Mouse (Mus musculus): Measurements from ENCODE around the gene Dpep3. TPM values are rescaled to one million over a fixed set of nuclear protein-coding genes. Genes with fewer than 3 reads are reported as not detected.
"Not testable (repeated sequence)": the region's sequence is repeated elsewhere in the genome, so short reads cannot be mapped to it uniquely, and the experiment has no call there.

The Dpep3 gene
- not detected for total RNA-seq (2021)
- long read RNA-seq, experiment 1, partial matches to known transcripts, result 0 of 1 reads
- long read RNA-seq, experiment 1, other reads (novel, unspliced or antisense), result 1 of 1 reads
- long read RNA-seq, experiment 2, result 0 reads

DNA sequence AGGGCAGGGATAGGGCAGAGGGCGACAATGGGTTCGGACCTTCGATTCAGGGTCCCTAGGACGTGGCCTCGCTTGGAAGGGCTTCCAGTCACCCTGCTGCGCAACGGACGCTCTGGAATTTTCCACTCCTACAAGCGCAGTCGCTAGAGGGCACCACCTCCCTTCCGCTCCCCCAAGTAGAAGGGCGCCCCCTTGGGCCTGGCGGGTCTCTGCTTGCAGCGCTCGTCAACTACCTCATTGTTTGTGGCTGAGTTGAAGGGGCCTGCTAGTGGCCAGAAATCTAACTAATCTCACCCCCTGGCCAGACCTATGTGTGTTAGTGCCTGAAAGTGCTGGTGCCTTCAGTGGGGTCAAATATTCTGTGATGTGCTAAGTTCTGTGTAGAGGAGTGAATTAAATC is at the start of gene Dpep3:
Dpep3 (minus strand) TSS at position 105 of the 400 bp plus-strand sequence.
- intact Hi-C loops (cut with DNase I; ENCODE audit: low total_unique reads), result no loop called here

DNA sequence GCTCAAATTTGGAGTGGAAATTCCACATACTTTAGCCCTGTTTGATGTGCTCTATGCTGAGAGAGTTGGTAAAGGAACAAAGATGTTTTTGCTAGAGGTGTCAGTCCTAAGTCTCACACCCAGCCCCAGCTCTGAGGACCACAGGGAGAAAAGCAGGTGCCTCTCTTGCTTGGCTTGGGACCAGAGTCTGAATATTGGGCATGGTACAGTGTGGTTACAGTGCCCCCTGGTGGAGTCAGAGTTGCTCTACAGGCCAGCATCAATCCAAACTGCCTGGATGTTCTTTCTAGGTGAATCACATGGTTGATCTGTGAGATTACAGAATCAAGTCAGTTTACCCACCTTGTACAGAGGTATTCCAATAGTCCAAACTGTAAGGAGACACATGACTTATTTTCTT is 43.3 kb upstream of the Dpep3 start:
- peak; percentile 64 for DNase-seq
- intact Hi-C loops (cut with DNase I; ENCODE audit: low total_unique reads), result loop anchor here (5.0 kb wide), 1 partner anchor 35 kb away; no protein-coding TSS in a partner anchor

More for the DNA sequence above, at the start of gene Dpep3:
- DNase-seq, result no peak

DNA sequence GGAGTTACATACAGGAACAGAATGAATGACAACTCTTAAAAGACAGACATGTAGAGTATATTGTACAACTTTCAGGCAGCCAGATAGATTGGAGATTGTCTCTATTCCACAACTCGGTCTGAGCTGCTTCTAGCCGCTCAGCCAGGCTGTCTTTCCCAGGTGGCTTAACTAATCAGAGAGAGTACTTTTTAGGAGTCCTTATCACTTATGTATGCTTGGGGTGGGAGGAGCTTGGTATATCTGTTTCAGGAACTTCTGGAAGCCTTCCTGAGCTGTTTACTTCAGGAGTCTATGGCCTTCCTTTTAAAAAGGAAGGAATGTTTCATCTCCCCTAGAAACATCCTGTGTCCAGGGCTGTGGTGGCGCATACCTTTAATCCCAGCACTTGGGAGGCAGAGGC is 38.8 kb upstream of the Dpep3 start:
- DNase-seq, result no peak
- intact Hi-C loops (cut with DNase I; ENCODE audit: low total_unique reads), result no loop called here

DNA sequence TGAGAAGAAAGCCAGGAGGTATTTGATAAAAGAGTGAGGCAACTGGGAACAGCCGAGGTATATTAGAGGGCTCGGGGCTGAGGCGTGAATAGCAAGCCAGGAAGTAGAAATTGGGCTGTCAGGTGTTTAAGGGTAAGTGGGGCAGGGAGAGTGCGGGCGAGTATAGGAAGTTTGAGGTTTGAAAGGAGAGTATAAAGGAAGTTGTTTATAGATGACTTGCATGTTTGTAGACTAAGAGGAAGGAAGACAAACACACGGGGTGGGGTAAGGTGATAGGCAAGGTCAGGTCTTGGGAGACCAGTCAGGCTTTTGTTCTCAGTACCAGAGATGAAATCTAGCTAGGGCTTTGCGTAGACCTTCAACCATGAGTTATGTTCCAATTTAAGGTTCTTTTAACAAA is 37.9 kb upstream of the Dpep3 start:
- intact Hi-C loops (cut with DNase I; ENCODE audit: low total_unique reads), result no loop called here

DNA sequence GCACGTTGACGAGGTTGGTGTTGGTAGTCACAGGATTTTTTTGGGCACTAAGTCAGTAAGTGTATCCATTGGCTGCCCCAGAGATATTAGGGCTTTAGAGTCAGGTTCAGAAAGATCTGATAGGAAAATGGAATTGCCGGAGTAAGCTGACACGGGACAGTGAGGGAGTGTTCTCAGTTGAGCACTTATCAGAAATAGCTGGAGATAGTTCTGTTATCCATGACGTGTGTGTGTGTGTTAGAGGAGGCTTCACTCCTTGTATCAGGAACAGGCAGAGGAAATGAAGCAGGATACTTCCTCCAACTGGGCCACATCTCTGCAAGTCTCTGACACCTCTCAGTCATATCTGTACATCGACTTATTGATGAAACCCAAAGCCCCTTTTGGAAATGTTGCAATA is 37.1 kb upstream of the Dpep3 start:
- intact Hi-C loops (cut with DNase I; ENCODE audit: low total_unique reads), result no loop called here
- DNase-seq, result no peak

More for the DNA sequence above, 37.9 kb upstream of the Dpep3 start:
- no peak for DNase-seq

DNA sequence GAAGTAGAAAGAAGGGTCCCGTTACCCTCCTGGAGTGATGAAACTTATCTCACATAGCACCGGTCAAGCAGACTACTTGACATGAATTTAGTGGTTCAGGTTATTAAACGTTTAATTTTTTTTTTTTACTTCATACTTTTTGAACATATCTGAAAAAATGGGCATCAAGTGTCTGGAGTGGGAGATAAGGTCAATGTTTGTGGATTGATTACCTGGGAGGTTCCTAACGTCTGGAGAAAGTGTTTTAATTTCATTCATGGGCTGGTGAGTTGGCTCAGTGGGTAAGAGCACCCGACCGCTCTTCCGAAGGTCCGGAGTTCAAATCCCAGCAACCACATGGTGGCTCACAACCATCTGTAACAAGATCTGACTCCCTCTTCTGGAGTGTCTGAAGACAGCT is 33.0 kb upstream of the Dpep3 start:
- intact Hi-C loops (cut with DNase I; ENCODE audit: low total_unique reads); DNase-seq: not testable (repeated sequence)

DNA sequence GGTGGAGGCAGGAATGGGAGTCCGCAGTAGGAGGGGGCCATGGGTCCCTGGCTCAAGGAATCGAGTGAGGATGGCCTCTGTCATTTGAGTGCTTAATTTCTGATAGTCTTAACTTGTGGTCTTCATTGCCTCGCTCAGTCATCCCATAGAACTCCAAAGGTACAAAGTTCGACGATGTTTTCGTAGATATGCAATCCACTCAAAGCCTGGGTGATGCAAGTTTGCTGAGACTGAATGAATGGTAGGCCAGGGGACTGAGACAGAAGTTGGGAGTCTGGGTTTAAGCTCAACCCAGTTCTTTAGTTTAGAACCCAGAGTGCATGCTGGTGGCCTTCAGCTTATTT is 32.4 kb upstream of the Dpep3 start, which contains the start of gene Ddx28:
Ddx28 (minus strand) TSS at position 240 of the 344 bp plus-strand sequence.
- intact Hi-C loops (cut with DNase I; ENCODE audit: low total_unique reads), result no loop called here
- DNase-seq, result no peak

DNA sequence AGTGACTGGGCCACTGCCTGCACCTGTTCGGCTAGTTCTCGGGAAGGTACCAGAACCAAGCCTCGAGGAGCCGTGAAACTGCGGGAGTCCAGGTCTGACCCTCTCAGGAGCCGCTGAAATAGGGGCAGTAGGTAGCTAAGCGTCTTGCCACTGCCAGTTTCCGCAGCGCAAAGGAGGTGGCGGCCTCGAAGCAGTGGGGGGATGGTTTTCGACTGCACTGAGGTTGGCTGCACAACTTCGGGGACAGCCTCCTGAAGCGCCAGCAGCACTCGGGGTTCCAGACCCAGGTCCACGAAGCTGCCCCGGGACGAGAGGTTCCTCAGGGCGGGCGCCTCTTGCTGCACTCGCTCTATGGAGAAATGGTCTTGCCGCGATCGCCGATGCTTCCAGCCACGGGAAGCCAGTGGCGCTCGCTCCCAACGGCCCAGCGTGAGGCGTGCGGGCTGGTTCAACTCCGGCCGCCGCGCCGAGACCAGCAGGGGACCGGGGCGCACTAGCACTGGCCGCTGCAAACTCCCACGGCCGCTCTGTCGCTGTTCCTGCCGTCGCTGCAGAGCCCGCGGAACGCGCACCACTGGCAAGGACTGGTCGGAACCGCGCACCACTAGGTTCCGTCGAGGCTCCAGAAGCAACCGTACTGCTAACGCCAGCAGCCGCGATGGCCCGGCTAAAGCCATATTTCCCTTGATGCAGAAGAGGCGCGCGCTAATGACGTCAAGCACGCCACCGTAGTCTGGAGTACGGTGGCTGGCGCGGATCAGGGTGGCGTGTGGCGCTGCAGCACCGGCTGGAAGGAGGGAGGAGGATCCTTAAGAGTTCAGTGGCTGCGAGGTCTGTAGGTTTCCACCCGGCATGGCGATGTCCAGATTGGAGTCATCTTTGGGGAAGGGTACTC is 31.8 kb upstream of the Dpep3 start:
- intact Hi-C loops (cut with DNase I; ENCODE audit: low total_unique reads), result no loop called here
- peak; percentile 92 for DNase-seq

DNA sequence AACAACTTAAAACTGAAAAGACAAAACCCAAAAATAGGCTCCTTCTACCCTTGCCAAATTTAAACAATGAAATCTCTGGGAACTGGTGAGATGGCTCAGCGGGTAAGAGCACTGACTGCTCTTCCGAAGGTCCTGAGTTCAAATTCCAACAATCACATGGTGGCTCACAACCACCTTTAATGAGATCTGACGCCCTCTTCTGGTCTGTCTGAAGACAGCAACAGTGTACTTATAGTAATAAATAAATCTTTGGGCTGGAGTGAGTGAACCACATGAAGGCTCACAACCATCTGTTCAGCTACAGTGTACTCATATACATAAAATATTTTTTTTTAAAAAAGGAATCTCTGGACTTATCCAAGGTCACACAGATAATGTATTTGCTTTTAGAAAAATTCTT is 28.7 kb upstream of the Dpep3 start:
- intact Hi-C loops (cut with DNase I; ENCODE audit: low total_unique reads), result loop anchor here (10.0 kb wide), 1 partner anchor 163 kb away; no protein-coding TSS in a partner anchor
- DNase-seq, result not testable (repeated sequence)

DNA sequence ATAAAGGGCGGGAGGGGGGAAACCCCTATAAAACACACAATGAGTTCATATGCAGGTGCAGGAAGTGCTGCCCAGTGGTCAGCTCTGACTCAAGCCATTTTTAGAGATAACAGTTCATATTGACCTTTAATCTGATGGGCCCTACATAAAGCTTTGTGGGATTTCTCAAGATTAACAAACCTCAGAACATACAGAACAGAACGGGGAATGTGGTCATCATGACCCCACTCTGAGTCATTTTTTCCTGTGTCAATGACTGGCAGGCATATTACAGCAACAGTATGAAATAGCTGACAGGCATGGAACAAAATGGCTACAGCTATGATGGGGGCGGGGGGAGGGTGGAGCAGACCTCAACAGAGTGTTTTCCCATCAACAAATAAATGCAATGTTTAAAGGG is 27.9 kb upstream of the Dpep3 start:
- intact Hi-C loops (cut with DNase I; ENCODE audit: low total_unique reads), result loop anchor here (10.0 kb wide), 1 partner anchor 162 kb away; no protein-coding TSS in a partner anchor
- DNase-seq, result no peak

DNA sequence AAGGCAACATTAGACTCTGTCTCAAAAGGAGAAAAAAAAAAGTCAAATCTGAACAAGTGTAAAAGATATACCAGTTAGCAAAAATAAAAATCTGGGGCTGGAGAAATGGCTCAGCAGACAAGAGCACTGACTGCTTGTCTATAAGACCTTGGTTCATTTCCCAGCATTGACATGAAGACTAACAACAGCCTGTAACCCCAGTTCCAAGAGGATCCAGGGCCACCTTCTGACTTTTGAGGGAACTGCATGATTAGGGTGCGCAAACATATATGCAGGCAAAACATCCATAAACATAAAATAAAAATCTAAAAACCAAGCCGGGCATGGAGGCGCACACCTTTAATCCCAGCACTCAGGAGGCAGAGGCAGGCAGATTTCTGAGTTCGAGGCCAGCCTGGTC is 27.2 kb upstream of the Dpep3 start:
- intact Hi-C loops (cut with DNase I; ENCODE audit: low total_unique reads), result loop anchor here (10.0 kb wide), 1 partner anchor 162 kb away; no protein-coding TSS in a partner anchor
- no peak for DNase-seq

DNA sequence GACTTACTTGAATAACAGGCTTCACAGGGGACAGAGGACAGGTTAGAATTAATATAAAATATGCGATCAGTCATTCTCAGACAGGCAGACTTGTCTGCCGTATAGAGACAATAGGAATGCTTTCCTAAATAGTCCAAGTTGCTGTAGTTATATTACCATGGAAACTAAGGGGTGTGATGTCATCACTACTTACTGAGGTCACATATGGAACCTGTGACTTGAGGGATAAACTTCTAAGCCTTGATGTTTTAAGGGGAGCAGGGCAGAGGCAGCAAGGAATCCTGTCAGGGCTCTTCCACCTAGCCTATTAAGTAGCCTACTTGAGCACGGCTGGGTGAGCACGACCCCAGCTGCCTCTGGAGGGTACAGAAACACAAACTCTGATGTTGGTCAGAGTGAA is 26.6 kb upstream of the Dpep3 start, which contains the start of gene Dpep2nb:
Dpep2nb (minus strand) TSS at position 101 of the 400 bp plus-strand sequence.
- intact Hi-C loops (cut with DNase I; ENCODE audit: low total_unique reads), result loop anchor here (10.0 kb wide), 1 partner anchor 161 kb away; no protein-coding TSS in a partner anchor
- DNase-seq, result no peak

DNA sequence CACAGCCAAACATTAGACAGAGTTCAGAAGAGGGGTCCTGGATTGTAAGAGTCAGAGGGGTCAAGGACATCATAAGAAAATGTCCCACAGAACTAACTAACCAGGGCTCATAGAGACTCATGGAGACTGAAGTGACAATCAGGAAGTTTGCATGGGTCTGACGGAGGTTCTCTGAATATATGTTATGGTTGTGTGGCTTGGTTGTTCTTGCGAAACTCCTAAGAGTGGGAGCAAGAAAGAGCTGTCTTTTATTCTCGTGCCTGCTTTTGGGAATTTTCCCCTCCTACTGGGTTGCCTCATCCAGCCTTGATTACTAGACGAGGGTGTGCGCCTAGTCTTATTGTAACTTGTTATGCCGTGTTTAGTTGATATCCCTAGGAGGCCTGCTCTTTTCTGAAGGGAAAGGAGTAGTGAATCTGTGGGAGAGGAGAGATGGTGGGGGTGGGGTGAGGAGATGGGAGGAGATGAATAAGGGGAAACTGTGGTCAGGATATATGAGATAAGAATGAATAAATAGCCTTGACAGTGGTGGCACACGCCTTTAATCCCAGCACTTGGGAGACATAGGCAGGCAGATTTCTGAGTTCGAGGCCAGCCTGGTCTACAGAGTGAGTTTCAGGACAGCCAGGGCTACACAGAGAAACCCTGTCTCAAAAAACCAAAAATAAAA is 25.4 kb upstream of the Dpep3 start:
- DNase-seq, result no peak
- intact Hi-C loops (cut with DNase I; ENCODE audit: low total_unique reads), result loop anchor here (10.0 kb wide), 1 partner anchor 160 kb away; no protein-coding TSS in a partner anchor

DNA sequence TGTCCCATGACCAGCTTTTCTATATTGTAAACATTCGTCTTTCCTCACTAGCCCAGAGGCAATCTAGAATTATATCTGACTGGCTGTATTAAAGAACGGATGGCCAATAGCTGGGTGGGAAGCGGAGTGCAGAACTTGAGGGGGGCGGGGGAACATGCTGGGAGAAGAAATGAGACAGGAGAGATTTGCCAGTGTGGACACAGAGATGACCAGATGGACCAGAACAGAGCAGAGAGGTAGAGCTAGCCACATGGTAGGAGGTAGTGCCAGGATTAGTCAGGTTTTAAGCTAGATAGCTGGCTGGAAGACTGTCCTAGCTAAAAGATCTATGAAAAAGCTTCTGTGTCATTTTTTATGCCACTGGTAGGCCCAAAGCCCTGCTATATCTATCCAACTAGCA is 22.7 kb upstream of the Dpep3 start:
- intact Hi-C loops (cut with DNase I; ENCODE audit: low total_unique reads), result loop anchor here (10.0 kb wide), 1 partner anchor 157 kb away; no protein-coding TSS in a partner anchor

DNA sequence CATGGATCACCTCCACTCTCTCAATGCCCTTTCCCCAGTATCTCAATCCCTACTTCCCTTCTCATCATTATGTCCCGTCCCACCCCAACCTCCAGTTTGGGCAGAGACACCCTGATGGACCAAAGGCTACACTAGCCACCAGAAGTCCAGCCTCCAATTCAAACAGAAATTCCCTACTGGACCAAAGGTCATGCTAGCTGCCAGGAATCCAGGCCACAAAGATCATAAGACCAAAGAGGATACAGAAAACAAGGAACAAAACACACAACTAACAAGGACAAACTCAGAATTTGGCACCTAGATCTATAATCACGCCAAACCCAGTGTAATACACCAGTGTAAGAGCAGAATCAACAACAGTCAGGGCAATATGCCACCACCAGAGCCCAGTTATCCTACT is 19.7 kb upstream of the Dpep3 start:
- intact Hi-C loops (cut with DNase I; ENCODE audit: low total_unique reads), result no loop called here
- no peak for DNase-seq

More for the DNA sequence above, 22.7 kb upstream of the Dpep3 start:
- no peak for DNase-seq

DNA sequence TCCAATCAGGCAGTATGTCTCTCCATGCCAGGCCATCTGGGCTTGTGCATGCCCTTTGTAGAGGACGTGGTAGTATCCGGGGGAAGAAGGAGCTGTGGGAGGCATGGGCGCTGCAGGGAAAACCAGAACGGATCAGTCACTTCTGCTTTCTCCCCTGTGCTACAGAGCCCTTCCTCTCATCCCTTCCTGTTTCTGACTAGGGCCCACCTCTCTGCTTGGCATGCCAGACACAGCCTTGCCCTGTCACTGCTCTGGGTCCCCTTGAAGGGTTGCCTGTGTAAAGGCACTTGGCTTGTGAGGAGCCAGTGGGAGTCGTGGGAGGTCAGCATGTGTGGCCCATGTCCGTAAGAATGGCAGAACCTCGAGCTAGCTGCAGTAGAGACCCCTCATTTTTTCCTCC is 17.1 kb upstream of the Dpep3 start:
- no peak for DNase-seq
- intact Hi-C loops (cut with DNase I; ENCODE audit: low total_unique reads), result no loop called here

DNA sequence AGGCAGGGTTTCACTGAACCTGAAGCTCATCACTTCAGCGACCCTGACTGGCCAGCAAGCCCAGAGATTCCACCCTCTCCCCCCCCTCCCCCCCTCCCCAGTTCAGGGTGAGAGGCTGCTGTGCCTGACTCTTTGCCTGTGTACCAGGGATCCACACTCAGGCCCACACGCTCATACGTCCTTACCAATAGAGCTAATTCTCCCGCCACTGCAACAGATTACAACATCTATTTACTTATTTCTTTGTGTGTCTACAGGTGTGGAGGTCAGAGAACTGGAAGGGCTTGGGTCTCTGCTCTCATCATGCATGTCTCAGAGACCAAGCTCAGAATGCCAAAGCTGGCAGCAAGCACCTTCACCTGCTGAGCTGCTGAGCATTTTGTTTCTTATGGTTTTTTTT is 14.0 kb upstream of the Dpep3 start:
- no peak for DNase-seq
- intact Hi-C loops (cut with DNase I; ENCODE audit: low total_unique reads), result no loop called here

DNA sequence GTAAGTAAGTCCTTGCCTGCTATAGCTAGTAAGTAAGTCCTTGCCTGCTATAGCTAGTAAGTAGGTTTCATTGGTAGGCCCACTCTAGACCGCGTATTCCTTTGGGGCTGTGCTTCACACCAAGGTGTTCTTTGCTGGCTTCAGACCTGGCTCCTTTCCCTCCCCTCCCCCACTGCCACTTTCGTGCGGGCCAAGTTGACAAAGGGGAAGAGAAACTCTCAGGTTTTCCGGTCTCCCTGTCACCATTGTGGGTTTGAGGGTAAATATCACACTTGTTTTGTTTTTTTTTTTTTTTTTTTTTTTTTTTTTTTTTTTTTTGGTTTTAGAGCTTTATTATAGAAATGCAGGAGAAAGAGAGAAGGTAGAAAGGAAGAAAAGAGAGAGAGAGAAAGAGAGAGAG is 13.3 kb upstream of the Dpep3 start:
- intact Hi-C loops (cut with DNase I; ENCODE audit: low total_unique reads), result no loop called here
- no peak for DNase-seq

DNA sequence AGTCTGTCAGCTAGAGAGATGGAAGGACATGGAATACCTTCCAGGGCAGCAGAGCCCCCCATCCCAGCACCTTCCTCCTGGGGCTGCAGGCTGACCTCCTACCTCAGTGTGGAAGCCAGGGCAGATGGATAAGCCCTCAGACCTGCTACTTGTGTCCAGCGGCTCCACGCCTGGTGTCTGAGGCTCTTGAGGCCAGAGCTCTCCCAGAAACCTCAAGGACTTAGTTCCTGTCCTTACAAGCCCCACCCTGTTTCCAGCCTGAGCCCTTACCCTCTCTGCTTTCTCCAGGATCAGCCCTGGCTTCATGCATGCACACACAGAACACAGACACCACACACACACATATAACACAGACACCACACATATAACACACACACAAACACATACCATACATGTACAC is 12.3 kb upstream of the Dpep3 start:
- no peak for DNase-seq
- intact Hi-C loops (cut with DNase I; ENCODE audit: low total_unique reads), result no loop called here

DNA sequence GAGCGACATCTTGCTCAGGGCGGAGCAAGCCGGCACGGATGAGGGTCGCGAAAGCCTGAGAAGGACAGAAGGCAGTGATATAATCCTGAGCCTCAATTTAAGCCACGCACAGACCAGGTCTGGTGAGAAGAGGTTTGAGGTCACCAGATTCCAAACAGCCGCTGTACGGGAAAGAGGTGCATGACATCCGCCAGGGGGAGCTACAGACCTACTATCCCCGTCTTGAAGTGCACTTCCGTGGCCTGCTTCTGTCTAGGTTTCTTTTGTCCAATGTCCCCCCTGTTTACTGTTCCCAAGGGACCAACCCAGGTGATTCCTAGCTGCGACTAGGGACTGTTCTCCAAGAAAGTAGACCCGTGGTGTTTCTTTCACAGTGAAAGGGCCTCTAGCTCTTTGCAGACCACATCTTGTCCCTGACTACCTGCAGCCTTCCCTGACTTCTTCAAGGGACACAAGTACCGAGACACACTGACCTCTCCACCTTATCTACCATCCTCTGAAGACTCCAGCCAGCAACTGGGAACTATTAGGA is 11.7 kb upstream of the Dpep3 start, which contains the start of gene Dus2:
Dus2 (plus strand) TSS at position 482 of the 532 bp plus-strand sequence.
- peak; percentile 84 for DNase-seq
- intact Hi-C loops (cut with DNase I; ENCODE audit: low total_unique reads), result no loop called here

Measured in gastrocnemius, postnatal 14 days (tissue).